Mouse (Mus musculus): ENCODE measurements around the gene Zfp65.

DNA sequence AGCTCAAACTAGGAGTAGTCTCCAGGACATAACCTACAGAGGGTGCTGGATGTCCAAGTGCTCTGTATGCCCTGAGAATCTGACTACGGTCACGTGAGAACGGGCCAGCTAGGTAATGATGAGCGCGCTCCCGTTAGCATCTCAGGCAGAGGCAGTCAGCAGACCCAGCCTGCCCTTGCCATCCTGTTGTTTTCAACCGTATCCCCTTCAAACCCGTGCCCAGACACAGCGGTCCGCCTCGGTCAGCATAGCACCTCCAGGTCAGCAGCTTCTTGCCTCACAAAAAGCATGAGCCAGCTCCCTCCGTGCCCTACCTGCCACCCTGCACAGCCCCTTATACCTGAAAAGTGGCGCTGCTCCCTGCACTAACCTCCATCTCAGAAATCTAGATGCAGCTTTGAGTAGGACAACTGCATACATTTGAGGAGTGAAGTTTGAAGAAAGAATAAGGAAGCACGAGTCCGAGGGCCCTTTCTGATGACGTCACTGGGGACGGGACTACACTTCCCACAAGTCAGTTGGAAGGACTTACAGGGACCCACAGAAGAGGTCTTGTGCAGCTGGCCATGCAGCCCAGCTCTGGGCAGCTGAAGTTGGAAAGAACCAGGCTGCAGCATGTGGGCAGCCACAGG, 5.0 kb downstream of the Zfp65 start:
- no peak for TF ChIP-seq CTCF (IDR thresholded peaks at IDR 0.05; ENCODE audit: borderline replicate concordance, control insufficient read depth, extremely low read depth, insufficient read depth, low read length, poor library complexity)
- no peak for TF ChIP-seq POLR2A (IDR thresholded peaks at IDR 0.05; ENCODE audit: control insufficient read depth, extremely low read depth, insufficient read depth, low read length, poor library complexity)
